Mouse (Mus musculus) hindbrain, postnatal 0 days (tissue): ENCODE data around the gene Ino80. TPM values are rescaled to one million over a fixed set of nuclear protein-coding genes. Genes with fewer than 3 reads are reported as not detected.

ENCODE experiments used
- ATAC-seq: fragments of 200-750 bp; cut with Nextera tagmentation; 2 replicates; pipeline ENCODE4 v1.8.0; 2017; ENCODE audit warnings: mild to moderate bottlenecking, moderate TSS enrichment, moderate library complexity
- DNase-seq: peaks from one replicate; pipeline ENCODE4 v3.0.0-alpha.2; 2015; ENCODE audit warnings: low spot score
- H3K27ac ChIP-seq: fragments of 300-500 bp; sonication (generic); 2 replicates; pipeline ENCODE4 v1.5.1; 2014; ENCODE audit warnings: mild to moderate bottlenecking
- H3K27me3 ChIP-seq: fragments of 300-500 bp; sonication (generic); 2 replicates; pipeline ENCODE4 v1.6.1; 2014; ENCODE audit warnings: low read length, mixed read lengths; ENCODE audit not compliant: insufficient read depth
- H3K36me3 ChIP-seq: fragments of 300-500 bp; sonication (generic); 2 replicates; pipeline ENCODE4 v1.6.1; 2014; ENCODE audit warnings: low read length, mixed read lengths; ENCODE audit not compliant: insufficient read depth
- H3K4me1 ChIP-seq: fragments of 300-500 bp; sonication (generic); 2 replicates; pipeline ENCODE4 v1.6.1; 2014; ENCODE audit warnings: antibody characterized with exemption, low read length, mixed read lengths; ENCODE audit not compliant: insufficient read depth
- H3K4me2 ChIP-seq: fragments of 300-500 bp; sonication (generic); 2 replicates; pipeline ENCODE4 v1.6.1; 2014; ENCODE audit warnings: low read depth, mild to moderate bottlenecking, low read length, moderate library complexity, mixed read lengths
- H3K4me3 ChIP-seq: fragments of 300-500 bp; sonication (generic); 2 replicates; pipeline ENCODE4 v1.5.1; 2014; ENCODE audit warnings: low read length
- H3K9ac ChIP-seq: fragments of 300-500 bp; sonication (generic); replicated peaks from 2 replicates; pipeline ENCODE4 v1.6.1; 2014; ENCODE audit warnings: mild to moderate bottlenecking, low read length, moderate library complexity, mixed read lengths
- H3K9me3 ChIP-seq: fragments of 300-500 bp; sonication (generic); 2 replicates; pipeline ENCODE4 v1.6.1; 2016; ENCODE audit warnings: low read length, mixed read lengths
- CTCF ChIP-seq: IDR thresholded peaks from 2 replicates; pipeline ENCODE4 v1.5.1; 2016; ENCODE audit warnings: antibody characterized with exemption, control low read depth, low read depth
- WGBS: fragments of 180-500 bp; shearing (Covaris S2); extraction: QIAGEN DNeasy Blood & Tissue Kit; methylation state at CpG from one replicate; pipeline ENCODE4 v1.1.7; 2014; 5-methylcytosine and 5-hydroxymethylcytosine counted together
- polyA plus RNA-seq: library from polyadenylated mRNA; unstranded; fragments of >200 nt; fragmentation: Nextera tagmentation; extraction: Ambion mirVana; gene quantifications from 2 replicates; pipeline ENCODE4 v1.2.1, GENCODE M21; 2015
- total RNA-seq: library from RNA; depleted of rRNA; stranded (reverse); fragments of >200 nt; gene quantifications from 2 replicates; pipeline ENCODE4 v1.2.3, GENCODE M21; 2014

The Ino80 gene
- total and polyA plus RNA-seq, 2 experiments from 2014 or later = 2.3 to 13.4 TPM

DNA sequence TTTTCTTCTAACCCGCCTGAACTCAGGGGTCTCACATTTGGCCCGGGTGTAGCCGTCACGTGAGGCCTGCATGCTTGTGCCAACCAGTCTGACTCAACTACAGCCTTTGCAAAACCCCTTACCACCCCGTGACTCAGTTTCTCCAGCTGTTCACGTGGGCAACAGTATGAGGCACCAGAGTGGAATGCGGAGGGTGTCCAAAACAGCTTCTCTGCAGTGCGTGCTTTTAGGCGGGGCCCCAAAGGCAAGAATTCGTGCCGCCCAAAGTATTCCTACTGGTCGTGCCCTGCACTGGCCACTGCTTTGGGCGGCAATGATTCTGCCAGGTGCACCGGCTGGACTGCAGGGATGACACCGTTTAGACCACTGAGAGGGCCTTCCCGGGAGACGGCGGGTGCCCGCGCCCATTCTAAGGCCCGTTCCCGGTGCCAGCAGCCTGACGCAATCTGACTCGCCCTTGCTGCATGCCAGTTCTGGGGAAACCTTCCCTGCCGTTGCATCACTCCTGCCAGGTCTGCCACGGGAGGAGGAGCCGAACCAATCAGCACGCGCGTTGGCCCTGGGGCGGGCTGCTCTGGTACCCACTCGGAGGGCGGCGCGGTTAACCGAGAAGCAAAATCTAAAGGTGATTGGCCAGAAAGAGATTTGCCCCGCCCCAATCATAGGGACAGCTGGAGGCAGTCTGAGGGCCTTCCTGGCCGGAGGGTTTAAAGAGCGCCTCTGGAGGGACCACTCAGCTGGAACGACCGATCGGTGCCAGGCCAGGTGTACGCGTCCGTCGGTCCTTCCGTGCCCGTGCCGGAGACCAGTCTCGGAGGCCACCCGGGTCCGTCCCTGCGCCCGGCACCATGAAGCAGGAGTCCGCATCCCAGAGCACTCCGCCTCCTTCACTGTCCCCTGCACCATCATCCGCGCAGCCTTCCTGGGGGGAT, 126.7 kb downstream of the Ino80 start, which contains the start of gene Chac1:
TSS of gene Chac1 (plus strand) at position 675 of the 932 bp plus-strand sequence.
- 0 out of 2 replicates have a peak, but pooled peaks have one; percentile 1 for TF ChIP-seq CTCF
- peak; percentile 94 for DNase-seq
- H3K27ac ChIP-seq = peak within 1 kb of the TSS; percentile 56; the same call in 1 of the 2 replicates
- WGBS = 5% methylated on average over 56 of the region's 58 CpGs
- peak within 1 kb of the TSS; percentile 66 for H3K9ac ChIP-seq
- H3K4me1 ChIP-seq = 0 out of 2 replicates have a peak, but pooled peaks cover 6% of the 10 kb centered on the region
- H3K36me3 ChIP-seq = no peaks in the 10 kb centered on the region
- H3K4me3 ChIP-seq = peak within 1 kb of the TSS; percentile 61
- no peaks in the 10 kb centered on the region for H3K27me3 ChIP-seq
- no peaks in the 10 kb centered on the region for H3K9me3 ChIP-seq
- H3K4me2 ChIP-seq = peak within 1 kb of the TSS; percentile 89
- peak; percentile 96 for ATAC-seq

DNA sequence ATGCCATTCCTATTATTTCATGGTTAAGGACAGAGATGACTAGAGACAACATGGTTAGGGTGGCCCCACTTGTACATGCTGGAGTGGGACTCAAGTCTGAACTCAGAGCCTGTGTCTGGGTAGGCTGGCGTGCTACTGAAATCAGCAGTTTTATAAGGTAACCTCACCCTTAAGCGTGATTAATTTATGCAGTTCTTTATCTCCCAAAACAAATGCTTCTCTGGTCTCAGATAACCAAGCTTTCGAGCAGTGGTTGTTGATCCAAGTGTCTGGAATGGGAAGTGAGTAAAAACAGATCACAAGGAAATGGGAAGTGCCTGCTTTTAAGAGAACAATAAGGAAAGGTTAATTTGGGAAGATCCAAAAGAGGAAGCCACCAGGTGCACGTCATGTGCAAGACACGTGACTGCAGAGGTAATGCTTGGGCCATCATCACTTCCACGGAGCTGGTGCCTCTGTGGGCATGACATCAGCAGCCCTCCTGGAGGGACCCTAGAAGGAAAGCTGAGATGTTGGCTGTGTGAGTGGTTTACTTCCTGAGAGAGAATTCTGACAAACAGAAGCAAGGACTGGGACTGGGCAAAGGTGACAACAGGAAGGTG, 132.8 kb downstream of the Ino80 start:
- no peak for ATAC-seq
- 58% methylated on average over 6 of the region's 6 CpGs for WGBS

DNA sequence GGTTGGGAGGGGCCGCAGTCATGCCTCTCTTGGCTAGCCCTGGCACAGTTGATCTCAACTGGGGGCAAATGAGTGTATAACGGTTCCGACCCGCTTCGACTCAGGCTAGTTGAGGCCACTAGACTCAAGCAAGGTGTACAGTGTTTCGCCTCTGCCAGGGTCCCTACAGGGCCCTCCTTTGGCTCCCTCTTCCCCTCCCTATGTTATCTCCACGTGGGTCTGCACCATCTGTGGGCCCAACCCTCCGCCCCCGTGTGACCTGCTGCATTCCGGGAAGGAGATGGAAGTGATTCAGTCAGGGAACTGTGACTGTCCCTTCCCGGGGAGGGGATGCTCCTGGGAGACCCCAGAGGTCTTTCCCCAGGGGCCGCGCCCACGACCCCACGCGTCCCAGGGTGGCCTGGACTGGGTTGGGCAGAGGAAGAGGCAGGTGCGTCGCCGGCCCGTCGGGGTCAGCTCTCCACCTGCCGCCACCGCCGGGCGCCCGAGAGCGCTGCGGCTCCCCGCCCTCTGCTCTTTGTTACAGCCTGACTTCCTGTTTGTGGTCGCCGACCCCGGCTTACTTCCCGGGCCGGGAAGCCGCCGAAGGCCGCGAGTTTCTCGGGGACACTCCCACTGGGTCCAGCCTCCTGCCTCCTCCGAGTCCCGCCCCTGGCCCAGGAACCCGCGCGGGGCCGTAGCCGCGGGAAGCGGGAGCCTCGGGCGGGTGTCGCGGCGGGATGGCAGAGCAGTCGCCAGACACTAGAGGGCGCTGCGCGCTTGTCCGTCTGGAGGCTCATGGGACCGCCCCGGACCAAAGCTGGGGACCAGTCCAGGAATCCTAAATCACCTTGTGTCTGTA, 139.8 kb downstream of the Ino80 start:
- WGBS = 7% methylated on average over 60 of the region's 60 CpGs
- no peaks in the 10 kb centered on the region for H3K4me1 ChIP-seq
- peak; percentile 78 for TF ChIP-seq CTCF
- no peaks in the 10 kb centered on the region for H3K9me3 ChIP-seq
- peaks cover 4% of the 10 kb centered on the region; the same call in 1 of the 2 replicates for H3K27me3 ChIP-seq
- peak overlapping the region; percentile 67; the same call in 1 of the 2 replicates for H3K27ac ChIP-seq
- H3K9ac ChIP-seq = peak overlapping the region; percentile 68
- peak overlapping the region; percentile 84 for H3K4me2 ChIP-seq
- DNase-seq = peak; percentile 90
- peak overlapping the region; percentile 51 for H3K4me3 ChIP-seq
- H3K36me3 ChIP-seq = no peaks in the 10 kb centered on the region
- ATAC-seq = peak; percentile 83

More for the DNA sequence above, 132.8 kb downstream of the Ino80 start:
- H3K27me3 ChIP-seq = no peaks in the 10 kb centered on the region
- H3K27ac ChIP-seq = no peak overlapping the region
- H3K4me3 ChIP-seq = no peak overlapping the region
- H3K4me1 ChIP-seq = no peaks in the 10 kb centered on the region
- no peak overlapping the region for H3K4me2 ChIP-seq
- TF ChIP-seq CTCF = no peak
- H3K9ac ChIP-seq = no peak overlapping the region
- no peaks in the 10 kb centered on the region for H3K36me3 ChIP-seq
- no peaks in the 10 kb centered on the region for H3K9me3 ChIP-seq
- DNase-seq = no peak

DNA sequence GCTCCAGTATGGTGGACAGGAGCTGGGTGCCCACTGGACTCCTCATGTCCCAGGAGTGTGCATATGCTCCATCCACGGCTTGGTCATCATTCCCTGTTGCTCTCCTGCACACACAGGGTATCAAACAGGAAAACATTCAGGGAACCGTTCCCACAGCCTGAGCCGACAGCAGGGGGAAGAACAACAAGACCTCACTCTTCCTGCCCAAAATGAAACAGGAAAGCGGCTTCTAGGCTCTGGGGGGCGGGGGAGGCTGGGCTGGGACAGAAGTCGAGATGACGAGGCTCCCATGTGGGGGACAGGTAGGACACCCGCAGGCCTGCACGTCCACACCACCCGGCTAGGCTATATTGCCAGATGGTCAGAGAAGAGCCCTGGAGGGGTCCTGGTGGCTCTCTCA, 141.0 kb downstream of the Ino80 start:
- peak overlapping the region; percentile 11; the same call in 1 of the 2 replicates for H3K27ac ChIP-seq
- DNase-seq = no peak
- TF ChIP-seq CTCF = no peak

DNA sequence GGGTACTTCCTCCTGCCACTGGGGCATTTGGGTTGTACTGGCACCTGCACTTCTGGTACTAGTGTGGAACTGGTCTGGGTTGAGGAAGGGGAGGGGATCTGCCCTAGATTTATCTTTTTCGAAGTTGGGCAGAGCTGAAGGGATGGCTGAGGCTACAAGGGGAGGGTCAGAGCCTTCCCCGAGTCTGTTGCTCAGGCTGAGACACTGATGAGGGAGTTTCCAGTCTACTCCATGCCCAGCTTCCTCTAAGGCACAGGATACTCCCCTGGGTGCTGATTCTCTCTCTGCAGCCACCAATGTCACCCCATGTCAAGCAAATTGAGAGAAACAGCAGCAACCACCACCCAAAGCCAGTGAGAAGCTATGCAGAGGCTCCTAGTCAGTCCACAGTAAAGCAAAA, 141.5 kb downstream of the Ino80 start:
- Histone ChIP-seq H3K9ac (no peak overlapping the region), H3K27me3 (peaks cover 7% of the 10 kb centered on the region; the same call in 1 of the 2 replicates), H3K9me3 (no peaks in the 10 kb centered on the region), H3K4me2 (no peak overlapping the region), H3K4me1 (no peaks in the 10 kb centered on the region), H3K4me3 (no peak overlapping the region), H3K36me3 (no peaks in the 10 kb centered on the region), H3K27ac (no peak overlapping the region)
- TF ChIP-seq CTCF = no peak
- DNase-seq (no peak), ATAC-seq (no peak)
- 68% methylated on average over 2 of the region's 2 CpGs for WGBS

More for the DNA sequence above, 141.0 kb downstream of the Ino80 start:
- WGBS = 70% methylated on average over 10 of the region's 10 CpGs
- Histone ChIP-seq H3K36me3 (no peaks in the 10 kb centered on the region), H3K9ac (no peak overlapping the region), H3K9me3 (no peaks in the 10 kb centered on the region), H3K4me3 (no peak overlapping the region), H3K4me1 (no peaks in the 10 kb centered on the region), H3K4me2 (no peak overlapping the region), H3K27me3 (peaks cover 4% of the 10 kb centered on the region; the same call in 1 of the 2 replicates)
- ATAC-seq = no peak

DNA sequence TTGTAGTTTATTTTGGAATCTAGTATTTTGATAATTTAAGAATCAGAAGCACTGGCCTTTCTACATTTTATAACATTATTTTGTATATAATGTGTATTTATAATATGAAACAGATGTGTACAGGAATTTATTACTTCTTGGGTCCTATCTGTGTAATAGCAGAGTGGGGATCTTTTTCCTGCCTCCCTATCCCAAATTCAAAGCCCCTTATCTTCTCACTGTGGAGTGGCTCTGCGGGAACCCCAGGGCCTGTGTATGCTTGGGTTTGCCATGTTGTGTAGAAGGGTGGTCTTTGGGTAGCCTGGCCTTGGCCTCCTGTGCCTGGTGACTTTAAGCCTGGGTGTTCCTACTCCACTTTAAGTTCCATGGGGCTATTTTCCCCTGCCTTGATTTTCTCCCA, 142.0 kb downstream of the Ino80 start:
- Histone ChIP-seq H3K36me3 (no peaks in the 10 kb centered on the region), H3K9ac (no peak overlapping the region), H3K4me3 (no peak overlapping the region), H3K9me3 (no peaks in the 10 kb centered on the region), H3K27ac (no peak overlapping the region), H3K4me2 (no peak overlapping the region), H3K4me1 (no peaks in the 10 kb centered on the region), H3K27me3 (peaks cover 12% of the 10 kb centered on the region; the same call in 1 of the 2 replicates)
- DNase-seq (no peak), ATAC-seq (no peak)
- no peak for TF ChIP-seq CTCF
- WGBS = 81% methylated on average over 1 of the region's 1 CpGs
